Mouse (Mus musculus) induced T-regulatory cell, adult 2 months (primary cell): Measurements from ENCODE around the gene Dgki.

ENCODE experiments used
- DNase-seq: peaks from one replicate; pipeline ENCODE4 v3.0.0-alpha.2; 2012; ENCODE audit warnings: low read depth

The Dgki gene

DNA sequence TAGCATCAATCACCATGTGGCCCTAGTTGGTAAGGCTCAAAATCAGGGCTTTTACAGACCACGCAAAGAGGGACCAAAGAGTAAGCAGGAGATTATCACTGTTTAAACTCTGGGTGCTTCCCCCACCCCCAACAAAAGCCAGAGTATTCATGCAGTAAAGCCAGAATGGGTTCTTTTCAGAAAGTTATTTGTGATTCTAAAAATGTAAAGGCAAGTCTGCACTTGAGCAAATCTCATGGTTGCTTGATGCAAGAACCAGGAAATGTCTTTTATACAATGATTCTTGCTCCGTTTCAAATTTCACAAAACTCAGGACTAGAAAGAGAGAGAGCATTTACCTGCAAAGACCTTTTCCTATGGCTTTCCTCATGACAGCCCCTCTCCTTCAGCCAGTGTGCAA, 7.9 kb downstream of the Dgki start:
- DNase-seq = no peak

DNA sequence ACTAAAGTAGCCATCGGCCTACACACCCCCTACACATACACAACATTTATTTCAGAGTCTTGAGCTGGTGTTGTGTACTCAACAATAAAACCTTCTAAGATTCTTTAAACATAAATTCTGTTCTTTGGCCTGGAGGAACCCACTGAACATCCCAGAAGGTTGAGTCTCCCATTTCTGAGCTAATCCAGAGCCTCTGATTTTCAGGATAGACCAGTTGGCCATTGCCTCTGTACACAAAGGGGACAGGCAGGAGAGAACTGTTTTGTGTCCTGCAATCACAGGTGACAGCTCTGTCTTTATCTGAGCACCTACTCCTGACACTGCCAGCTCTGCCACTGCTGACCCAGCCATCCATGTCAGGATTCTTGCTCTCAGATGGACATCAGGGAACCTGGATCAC, 8.8 kb downstream of the Dgki start:
- no peak for DNase-seq

DNA sequence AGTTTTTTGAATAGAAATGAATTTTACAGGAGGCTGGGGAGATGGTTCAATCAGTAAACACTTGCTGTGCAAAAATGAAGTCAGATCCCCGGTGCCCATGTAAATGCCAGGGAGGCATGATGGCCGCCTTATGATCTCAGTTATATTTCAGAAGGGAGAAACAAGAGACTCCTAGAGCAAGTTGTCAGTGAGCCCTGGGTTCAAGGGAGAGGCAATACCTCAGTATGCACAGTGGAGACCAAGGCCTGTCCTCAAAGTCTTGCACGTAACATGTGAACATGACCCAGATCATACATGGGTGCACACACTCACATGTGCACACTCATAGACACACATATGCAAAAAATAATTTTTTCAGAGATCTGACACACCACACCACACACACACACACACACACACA, 9.3 kb downstream of the Dgki start:
- no peak for DNase-seq

DNA sequence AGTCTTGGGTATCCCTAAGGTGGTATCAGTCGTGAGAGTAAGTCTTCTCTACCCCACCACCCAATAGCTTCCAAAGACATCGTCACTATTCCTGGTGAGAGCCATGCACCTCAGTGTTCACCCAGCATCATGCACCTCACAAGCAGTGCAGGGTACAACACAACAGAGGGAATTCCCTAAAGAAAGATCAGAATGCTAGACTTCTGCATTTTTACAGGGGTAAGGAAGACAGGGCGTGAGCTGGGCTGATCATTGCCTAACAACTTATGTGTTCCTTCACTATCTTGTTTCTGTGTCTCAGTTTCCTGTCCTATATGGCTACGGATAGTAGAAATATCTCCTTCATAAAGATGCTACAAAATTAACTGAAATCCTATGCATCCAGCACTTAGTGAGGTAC, 13.8 kb downstream of the Dgki start:
- DNase-seq = no peak

DNA sequence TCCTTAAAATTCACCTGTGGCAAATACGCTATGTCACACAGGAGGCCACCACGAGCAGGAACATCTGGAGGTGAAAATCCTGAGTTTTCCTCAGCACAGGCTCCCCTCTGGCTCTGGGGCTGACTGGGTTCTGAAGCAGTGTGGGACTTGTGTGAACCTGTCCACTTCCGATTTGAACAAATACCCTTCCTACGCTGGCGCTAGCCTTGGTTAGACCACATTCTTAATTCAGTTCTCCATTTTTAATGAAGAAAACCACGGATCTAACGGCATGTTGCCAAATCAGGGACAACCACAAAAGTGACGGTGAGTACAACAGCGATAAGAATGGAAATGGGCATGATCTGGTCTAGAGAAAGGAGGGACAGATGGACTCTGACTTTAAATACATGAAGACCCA, 15.1 kb downstream of the Dgki start:
- no peak for DNase-seq

DNA sequence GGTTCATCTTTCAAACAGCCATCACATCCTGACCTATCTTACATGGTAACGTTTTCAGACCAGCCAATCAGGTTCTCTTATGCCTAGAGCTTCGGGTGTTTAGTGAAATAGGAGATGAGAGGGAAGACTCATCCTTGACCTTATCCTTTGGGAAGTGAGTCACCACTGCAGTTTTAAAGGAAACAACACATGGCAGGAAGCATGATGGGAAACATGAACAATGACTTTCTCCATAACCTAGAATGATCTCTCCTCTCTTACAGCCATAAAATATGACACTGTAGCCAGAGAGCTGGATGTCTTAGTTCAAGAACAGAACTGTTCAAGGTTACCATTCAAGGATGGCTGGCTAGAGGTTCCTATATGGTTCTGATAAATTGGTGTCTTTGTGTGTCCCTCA, 16.6 kb downstream of the Dgki start:
- DNase-seq = no peak

DNA sequence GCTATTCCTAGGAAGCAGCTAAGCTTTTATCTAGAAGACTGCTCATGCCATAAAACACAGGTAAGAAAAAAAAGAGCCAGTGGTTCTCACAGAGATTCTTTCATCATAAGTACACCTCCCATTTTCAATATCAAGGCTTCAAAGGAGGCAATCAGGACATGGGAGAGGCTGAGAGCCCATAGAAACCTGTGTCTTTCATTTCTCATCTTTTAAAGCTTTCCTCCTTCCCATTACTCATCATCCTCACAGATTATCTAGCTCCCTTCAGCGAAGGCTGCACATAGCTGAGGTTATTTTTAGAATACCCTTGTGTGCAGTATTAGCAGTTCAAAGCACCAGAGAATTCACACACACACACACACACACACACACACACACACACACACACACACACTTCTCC, 17.3 kb downstream of the Dgki start:
- no peak for DNase-seq

DNA sequence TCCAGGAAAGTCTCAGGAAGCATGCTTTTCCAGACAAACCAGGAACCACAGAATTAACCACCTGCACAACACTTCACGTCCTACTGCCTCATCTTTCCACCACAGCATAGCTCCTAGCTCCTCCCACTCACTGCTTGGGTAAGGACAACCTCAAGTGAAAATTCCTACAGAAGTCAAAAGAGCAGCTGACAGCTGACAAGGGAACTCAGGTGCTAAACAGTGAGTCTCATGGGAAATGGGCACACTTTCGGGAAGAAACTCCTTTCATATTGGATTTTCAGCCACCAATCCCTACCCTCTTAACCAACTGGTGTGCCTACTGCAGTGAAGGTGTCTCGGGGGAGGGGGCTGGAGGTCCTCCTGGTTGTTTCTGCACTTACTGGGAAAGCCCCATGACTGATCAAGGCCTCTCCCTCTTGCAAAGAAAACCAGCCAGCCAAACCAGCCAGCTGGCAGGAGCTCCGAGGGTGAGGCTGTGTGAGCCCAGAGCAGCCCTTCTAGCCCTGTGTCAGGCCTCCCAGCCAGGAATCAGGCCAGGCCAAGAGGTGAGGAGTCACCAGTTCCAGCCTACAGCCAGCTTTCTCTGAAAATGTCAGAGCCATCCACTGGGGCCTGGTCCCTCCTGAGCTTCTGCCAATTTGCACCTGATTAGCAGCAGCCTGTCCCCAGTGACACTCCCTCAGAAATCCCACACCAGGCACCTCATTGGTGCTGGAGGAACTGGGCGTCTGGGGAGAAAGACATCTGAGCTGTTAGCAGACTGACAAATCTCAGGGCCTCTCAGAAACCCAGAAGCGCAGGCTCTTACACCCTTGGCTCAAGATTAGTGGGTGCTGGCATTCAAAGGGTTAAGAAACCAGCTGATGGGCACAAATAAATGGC, 22.9 kb downstream of the Dgki start:
- DNase-seq = no peak

DNA sequence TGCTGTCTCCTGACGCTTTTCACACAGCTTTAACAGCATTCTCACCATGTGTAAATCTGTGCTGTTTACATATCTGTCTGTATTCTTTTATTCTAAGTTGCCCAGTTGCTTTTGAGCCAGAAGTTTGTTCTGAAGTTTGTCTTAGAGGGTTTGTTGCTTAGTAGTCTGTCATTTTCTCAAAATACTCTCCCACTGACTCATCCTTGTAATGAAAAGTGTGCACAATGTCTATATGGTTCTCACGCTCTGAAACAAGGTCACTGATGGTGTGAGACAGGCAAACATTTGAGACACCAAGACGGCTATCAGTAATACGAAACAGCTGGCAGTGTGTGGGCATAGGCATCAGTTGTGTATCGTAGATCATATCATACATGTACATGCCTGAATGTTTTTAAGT, 23.8 kb downstream of the Dgki start:
- no peak for DNase-seq

DNA sequence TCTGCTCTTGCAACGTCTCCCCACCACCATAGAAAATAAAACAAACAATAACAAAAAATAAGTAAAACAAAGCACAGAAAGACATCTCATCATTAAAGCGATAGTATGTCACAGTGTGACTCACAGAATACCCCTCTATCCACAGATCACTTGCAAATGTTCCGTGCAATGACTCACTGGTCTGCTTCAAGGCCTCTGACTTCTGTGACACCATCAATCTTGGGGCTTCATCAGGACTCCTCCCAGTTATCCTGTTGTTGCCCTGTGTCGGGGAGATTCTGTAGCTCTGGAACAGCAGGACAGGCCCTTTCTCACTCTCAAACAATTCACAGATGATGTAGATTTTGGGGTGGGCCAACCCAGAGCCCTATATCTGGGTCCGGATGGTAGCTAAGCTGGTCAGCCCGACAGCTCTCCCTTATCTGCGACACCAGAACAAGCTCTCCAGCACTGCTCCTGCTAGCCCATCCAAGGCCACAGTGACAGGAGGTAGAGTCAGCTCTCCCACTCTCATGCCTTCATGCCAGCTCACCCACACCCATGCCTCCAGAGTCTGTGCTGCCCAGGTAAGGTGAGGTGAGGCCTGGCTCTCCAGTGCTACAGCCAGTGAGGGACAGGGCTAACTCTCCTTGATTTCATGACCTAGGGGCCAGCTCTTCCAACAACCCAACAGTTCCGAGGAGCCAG, 28.9 kb downstream of the Dgki start:
- DNase-seq = no peak

DNA sequence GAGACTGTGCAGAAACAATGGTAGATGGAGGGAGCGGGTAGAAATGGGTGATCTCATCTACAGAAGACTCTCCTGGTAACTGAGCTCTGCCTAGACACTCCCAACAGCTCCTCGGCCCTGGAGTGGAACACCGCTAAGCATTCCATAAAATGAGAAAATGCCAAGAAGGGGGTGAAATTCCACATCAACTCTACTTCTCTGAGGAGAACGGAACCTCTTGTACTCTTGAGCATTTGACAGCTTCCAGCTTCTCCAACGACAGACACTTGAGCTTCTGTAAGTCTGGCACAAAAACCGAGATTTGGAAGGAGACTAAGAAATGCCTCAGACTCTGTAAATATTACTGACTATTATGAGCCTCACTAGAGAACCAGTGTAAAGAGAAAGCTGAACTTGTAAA, 31.4 kb downstream of the Dgki start:
- no peak for DNase-seq

DNA sequence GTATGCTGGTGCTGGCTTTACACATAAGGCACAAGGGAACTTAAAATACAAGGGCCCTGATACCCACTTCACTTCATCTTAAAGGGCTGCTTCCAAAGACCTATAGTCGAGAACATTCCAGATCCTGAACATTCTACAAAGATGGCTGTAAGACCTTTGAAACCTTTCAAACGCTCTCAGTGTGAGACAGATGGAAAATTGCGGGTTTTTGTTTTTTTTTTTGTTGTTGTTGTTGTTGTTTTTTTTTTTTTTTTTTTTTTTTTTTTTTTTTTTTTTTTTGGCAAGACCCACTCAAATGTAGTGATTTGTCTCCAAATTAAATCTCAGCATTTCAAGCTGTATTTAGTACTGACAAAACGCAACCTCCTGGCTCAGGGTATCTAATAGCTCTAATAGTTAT, 32.0 kb downstream of the Dgki start:
- no peak for DNase-seq

DNA sequence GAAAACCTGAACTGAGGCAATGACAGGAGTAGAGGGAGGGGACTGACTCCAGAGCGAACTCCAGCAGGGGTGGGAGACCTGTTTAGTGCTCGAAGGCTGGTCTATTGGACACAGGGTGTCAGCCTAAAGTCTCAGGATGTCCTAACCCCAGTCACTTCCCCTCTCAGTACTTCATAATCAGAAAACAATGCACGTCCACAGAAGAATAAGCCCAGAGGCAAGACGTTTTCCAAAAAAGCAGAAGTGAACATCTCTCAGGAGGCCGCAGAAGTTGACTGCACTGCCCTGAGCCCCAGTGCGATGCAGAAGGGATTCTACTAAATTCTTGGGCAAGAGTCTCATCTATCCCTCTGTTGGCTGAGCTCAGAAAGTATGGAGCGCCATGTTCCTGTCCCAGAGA, 37.5 kb downstream of the Dgki start:
- no peak for DNase-seq

DNA sequence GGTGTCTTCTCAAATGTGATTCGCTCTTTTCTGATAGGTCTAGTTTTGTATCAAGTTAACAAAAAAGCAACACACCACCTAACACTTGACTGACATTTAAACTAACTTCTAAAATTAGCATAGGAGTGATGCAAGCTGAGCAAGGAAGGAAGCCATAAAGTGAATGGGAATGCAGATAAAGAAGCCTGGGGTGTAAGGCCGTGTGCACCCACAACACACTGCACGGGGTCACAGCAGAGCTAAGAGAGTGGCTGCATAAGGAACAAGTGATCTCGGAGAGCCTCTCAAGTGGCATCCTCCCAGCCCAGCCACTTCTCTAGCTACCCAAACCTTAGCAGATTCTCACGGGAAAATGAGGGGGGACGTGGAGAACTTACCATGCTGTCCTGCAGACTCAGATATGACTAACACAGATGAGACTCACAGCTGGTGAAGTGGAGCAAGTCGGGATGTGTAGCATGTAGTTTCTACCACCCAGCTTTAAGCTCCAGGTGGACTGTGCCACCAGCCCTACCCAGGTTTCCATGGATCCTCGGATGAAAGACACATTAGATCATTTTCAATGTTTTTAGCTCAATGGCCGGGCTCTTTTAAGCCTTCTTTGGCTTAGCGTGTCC, 38.6 kb downstream of the Dgki start:
- no peak for DNase-seq

DNA sequence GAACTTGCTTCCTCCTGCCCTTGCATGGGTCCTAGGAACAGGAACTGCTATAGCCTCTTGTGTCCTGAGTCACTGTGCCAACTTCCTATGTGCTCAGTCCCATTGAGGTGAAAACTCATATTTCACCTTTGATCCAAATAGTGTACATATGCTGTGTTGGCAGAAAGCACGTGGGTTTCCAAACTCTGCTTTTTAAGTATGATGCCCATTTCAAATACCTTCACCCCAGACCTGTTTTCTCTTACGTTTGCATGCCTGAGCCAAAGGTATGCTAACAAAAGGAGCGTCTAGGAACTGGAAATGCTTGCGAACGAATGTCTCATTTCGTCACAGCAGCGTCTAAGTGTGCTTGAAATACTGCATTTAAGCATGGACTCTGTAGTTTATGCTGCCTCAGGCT, 41.3 kb downstream of the Dgki start:
- DNase-seq = no peak

DNA sequence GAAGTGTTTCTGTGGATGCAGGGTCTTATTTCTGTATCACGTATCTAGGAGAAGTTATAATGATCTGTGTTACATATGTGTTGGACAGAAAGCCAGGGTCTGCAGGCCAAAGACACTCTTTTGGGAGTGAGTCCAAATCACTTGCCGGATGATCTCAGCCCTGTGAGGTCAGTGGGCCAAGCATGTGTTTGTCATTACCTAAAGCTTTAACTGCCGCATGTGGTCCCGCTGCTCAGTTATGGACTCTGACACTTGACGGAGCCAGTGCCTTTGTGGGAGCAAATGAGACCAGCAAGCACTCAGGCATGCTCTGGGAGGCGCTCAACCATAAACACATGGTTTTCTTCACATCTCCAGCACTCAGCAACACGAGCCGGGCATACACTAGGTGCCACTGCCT, 45.8 kb downstream of the Dgki start:
- no peak for DNase-seq

DNA sequence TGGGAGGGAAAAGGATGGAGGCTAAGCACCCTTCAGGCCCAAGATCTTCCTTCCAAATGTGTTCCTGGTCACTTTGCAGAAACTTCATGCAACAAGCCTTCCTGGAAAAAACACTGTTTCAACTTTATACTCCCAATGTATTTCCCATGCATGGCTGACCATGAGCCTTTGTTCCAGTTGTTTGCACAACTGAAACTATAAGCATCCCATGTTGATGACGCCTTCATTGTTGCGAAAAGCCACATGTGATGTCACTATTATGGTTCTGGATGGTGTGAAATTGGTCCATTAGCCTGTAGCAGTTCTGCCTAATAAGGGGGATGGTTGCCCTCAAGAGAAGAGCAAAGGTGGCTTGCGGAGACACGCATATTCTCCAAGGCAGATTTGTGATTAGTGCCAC, 47.4 kb downstream of the Dgki start:
- DNase-seq = no peak

DNA sequence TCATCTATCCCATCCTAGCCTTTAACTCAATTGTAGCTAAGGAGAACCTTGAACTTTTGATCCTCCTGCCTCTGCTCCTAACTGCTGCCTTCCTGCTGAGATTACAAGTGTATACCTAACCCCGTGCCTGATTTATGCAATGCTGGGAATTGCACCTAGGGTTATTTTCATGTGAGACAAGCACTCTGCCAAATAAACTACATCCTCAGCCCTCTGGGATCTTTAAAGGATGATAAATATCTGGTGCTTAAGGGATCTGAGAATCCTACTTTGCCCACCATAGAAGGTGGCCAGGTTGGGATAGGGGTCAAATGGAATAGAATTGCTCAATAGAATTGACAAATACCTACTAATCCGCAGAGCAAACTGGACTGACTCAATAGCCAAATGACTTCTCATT, 49.3 kb downstream of the Dgki start:
- DNase-seq = no peak

DNA sequence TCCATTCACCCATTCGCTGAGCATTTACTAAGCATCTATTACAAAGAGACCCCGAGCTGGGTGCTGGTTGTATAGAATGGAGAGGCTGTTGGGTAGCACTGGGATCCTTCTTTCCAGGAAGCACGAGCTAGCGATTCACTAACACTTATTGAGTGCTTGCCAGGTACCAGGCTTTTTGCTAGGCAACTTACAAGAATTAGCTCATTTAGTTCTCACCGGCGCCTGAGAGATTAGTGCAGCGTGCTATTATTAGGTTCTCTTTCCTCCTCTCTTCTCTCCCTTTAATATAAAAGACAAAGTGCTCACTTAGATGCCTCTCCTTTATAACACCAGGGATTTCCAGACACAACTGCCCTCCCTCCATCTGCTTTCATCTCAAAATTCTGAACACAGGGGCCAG, 54.2 kb downstream of the Dgki start:
- DNase-seq = no peak

DNA sequence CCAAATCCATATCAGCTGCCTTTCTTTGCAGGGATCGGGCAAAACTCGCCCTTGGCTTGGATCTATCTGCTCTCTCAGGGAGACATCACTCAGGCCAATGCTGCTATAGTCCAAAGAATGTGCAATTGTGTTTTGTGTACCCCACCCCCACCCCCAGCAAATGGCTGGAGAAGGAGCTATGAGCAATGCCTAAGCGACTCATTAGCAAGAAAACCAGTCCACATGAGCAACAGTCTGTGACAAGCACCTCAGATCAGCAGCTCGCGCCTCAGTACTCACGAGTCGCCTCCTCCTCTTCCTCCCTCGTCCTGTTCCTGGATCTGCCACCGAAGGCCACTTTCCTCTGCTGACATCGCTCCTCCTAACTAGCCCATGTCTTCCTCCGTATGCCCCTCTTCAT, 55.9 kb downstream of the Dgki start:
- no peak for DNase-seq

DNA sequence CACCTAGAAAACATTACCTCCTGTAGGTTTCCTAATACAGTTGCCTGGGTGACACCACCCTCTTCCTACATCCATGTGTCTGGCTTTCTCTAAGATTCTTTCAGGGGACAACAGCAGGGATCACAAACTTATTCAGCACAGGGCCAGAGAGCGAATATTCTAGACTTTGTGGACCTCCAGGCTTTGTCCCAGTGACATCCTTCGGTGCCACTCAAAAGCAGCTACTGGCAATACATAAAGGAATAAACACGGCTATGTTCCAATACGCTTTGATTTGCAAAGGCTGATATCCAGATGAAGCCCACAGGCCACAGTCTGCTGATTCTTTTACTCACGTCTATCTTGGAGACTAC, 57.2 kb downstream of the Dgki start:
- no peak for DNase-seq

DNA sequence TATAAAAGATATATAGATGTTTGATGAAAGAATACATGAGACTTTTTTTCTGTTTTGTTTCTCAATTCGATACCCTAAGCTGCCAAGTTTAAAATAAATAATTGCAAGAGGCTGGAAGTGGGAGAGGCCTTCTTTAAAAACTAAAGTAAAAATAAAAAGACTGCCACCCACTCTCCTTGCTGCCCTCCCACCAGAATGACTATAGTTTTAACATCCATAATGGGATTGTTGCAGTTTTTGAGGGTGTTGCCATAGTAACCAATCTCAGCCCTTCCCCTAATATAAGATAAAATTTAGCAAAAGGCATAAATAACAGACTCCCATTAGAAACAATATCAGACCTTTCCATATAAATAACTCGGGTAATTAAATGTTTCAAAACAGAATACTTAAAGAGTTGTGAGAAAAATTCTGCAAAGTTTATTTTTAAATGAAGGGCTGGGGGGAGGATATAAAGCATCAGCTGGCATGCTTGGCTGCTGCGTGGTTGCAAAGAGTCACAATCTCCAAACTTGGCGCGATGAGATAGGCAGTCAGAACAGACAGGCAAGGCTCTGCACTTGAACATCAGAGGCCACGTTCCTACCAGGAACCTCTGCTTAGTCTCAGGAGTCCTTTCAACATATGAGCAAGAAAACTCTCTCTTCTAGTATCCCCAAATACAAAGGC, 57.8 kb downstream of the Dgki start:
- DNase-seq = no peak

DNA sequence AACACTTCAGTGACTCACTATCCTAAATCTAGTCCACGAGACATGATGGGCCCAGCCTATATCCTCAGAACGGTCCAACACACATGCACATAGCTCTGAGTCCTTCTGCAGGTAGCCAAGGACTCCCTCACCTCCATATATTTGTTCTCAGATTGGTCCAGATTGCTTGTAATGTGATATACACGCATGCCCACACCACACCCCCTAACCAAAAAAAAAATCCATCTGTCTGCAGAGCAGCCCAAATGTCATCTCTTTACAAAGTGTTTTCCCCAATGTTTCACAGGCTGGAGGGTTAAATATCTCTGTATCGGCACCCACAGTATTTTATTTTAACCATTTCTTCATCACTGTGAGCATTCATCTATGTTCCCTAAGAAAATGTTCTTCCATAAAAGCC, 58.5 kb downstream of the Dgki start:
- no peak for DNase-seq
